Mouse (Mus musculus) neural tube, embryonic 15.5 days (tissue): Measurements from ENCODE around the gene Gm15557. TPM values are rescaled to one million over a fixed set of nuclear protein-coding genes. Genes with fewer than 3 reads are reported as not detected.

ENCODE experiments used
- ATAC-seq: fragments of 200-750 bp; cut with Nextera tagmentation; 2 replicates; pipeline ENCODE4 v1.8.0; 2017; ENCODE audit warnings: mild to moderate bottlenecking, moderate TSS enrichment, moderate library complexity; ENCODE audit not compliant: low FRiP score
- H3K27ac ChIP-seq: fragments of 300-500 bp; sonication (generic); replicated peaks from 2 replicates; pipeline ENCODE4 v1.5.1; 2015; ENCODE audit warnings: mild to moderate bottlenecking, inconsistent platforms
- H3K27me3 ChIP-seq: fragments of 300-500 bp; sonication (generic); replicated peaks from 2 replicates; pipeline ENCODE4 v1.6.1; 2015; ENCODE audit warnings: inconsistent platforms
- H3K36me3 ChIP-seq: fragments of 300-500 bp; sonication (generic); 2 replicates; pipeline ENCODE4 v1.6.1; 2015; ENCODE audit warnings: inconsistent platforms
- H3K4me1 ChIP-seq: fragments of 300-500 bp; sonication (generic); 2 replicates; pipeline ENCODE4 v1.6.1; 2015; ENCODE audit warnings: inconsistent platforms
- H3K4me2 ChIP-seq: fragments of 300-500 bp; sonication (generic); 2 replicates; pipeline ENCODE4 v1.6.1; 2015; ENCODE audit warnings: inconsistent platforms, mild to moderate bottlenecking, moderate library complexity
- H3K4me3 ChIP-seq: fragments of 300-500 bp; sonication (generic); replicated peaks from 2 replicates; pipeline ENCODE4 v1.5.1; 2015; ENCODE audit warnings: mild to moderate bottlenecking, inconsistent platforms
- H3K9ac ChIP-seq: fragments of 300-500 bp; sonication (generic); replicated peaks from 2 replicates; pipeline ENCODE4 v1.6.1; 2015; ENCODE audit warnings: mild to moderate bottlenecking, inconsistent platforms
- H3K9me3 ChIP-seq: fragments of 300-500 bp; sonication (generic); replicated peaks from 2 replicates; pipeline ENCODE4 v1.6.1; 2016; ENCODE audit warnings: inconsistent platforms
- WGBS: fragments of 180-500 bp; shearing (Covaris S2); methylation state at CpG from one replicate; pipeline ENCODE4 v1.1.7; 2015; ENCODE audit warnings: mixed read lengths; 5-methylcytosine and 5-hydroxymethylcytosine counted together
- polyA plus RNA-seq: library from polyadenylated mRNA; unstranded; fragments of >200 nt; fragmentation: Nextera tagmentation; extraction: Ambion mirVana; gene quantifications from 2 replicates; pipeline ENCODE4 v1.2.1, GENCODE M21; 2015

The Gm15557 gene
- polyA plus RNA-seq, 1 experiment from 2014 or later = not detected

DNA sequence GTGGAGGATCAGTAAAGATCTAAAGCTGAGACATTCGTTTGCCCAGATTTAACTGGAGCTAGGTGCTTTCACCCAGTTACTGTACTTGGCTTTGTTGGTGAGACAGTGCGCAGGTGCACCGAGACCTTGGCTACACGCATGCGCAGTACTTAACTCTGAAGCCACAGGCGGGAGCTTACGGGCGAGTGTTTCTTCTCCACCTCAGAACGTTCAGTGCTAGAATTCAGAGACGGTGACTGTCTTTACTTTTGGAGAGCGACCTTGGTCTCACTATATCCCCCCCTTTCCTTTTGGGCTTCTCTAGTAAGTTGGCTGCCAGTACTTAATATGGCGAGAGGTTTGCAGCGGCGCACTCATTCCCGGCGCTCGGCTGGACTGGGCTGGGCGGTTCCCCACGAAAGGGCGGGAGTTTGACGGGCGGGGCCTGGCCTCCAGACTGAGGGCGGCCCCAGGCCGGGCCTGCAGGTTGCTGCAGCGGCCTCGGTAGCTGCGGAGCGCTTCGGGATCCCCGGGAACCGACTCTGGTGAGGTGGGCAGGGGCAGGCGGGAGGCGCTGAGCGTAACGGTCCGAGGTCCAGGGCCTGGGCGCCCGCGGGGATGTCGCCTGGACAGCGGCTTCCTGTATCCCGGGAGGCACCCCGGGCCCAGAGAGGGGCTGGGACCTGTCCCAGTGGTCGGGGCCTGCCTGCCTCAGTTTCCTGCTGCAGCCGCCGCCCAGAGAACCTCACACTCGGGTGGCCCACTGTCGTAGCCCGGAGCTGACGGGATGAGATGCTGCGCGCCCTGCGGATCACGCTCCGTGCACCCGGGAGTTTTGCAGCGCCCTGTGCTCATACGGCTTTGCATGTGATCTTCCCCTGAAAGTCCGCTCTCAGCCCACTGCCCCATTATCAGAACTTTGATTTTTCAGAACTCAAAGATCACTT, 15.9 kb downstream of the Gm15557 start, which contains the start of gene Cep250:
Gene Cep250 (plus strand): TSS at position 325 of the 926 bp plus-strand sequence.
- no peaks in the 10 kb centered on the region for H3K36me3 ChIP-seq
- WGBS = under 1% methylated on average over 58 of the region's 59 CpGs
- H3K9me3 ChIP-seq = no peaks in the 10 kb centered on the region
- peak within 1 kb of the TSS; percentile 95 for H3K4me3 ChIP-seq
- peak within 1 kb of the TSS; percentile 96 for H3K27ac ChIP-seq
- H3K4me1 ChIP-seq = peaks cover 14% of the 10 kb centered on the region
- peak; percentile 97 for ATAC-seq
- H3K27me3 ChIP-seq = 0 out of 2 replicates have a peak, but pooled peaks cover 4% of the 10 kb centered on the region
- peak within 1 kb of the TSS; percentile 58 for H3K4me2 ChIP-seq
- peak within 1 kb of the TSS; percentile 96 for H3K9ac ChIP-seq

DNA sequence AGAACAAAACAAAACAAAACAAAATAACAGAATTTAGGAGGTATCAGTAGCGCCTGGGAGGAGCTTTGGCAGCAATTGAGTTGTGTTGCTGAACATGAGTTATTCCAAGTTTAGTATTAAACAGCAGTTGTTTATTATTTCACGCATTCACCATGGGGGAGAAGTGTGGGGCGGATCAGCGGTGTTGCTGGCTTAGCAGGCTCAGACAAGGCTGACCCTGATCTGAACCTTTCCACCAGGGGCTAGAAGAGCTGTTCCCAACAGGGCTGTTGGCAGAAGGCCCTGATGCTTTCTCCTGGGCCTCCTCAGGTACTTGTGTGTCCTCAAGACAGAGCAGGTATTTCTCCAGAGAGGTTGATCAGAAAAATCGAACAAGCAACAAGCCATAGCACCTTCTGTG, 19.5 kb downstream of the Gm15557 start:
- peaks cover 14% of the 10 kb centered on the region for H3K4me1 ChIP-seq
- ATAC-seq = no peak
- no peaks in the 10 kb centered on the region for H3K9me3 ChIP-seq
- H3K36me3 ChIP-seq = peaks cover 21% of the 10 kb centered on the region
- H3K4me3 ChIP-seq = no peak overlapping the region
- H3K27ac ChIP-seq = no peak overlapping the region
- no peak overlapping the region for H3K4me2 ChIP-seq
- H3K9ac ChIP-seq = no peak overlapping the region
- WGBS = 94% methylated on average over 5 of the region's 5 CpGs
- no peaks in the 10 kb centered on the region for H3K27me3 ChIP-seq

DNA sequence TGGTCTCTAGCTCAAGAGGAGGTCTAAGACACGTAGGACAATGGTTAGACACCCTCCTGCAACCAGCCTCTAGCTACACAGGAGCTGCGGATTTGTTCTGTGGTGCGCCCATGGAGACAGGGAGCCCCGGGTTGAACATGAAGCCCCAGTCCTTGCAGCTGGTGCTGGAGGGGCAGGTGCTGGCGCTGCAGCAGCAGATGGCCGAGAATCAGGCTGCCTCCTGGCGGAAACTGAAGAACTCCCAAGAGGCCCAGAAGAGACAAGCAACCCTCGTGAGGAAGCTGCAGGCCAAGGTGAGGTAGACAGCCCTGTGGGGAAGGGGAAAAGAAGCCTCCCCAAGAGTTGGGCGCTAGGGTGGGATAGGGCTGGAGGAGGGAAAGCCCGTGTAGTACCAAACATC, 21.3 kb downstream of the Gm15557 start:
- Histone ChIP-seq H3K4me2 (no peak overlapping the region), H3K9me3 (no peaks in the 10 kb centered on the region), H3K4me3 (no peak overlapping the region), H3K9ac (no peak overlapping the region), H3K4me1 (peaks cover 14% of the 10 kb centered on the region), H3K27me3 (no peaks in the 10 kb centered on the region), H3K27ac (no peak overlapping the region), H3K36me3 (peaks cover 38% of the 10 kb centered on the region)
- ATAC-seq = no peak
- WGBS = 56% methylated on average over 10 of the region's 10 CpGs

DNA sequence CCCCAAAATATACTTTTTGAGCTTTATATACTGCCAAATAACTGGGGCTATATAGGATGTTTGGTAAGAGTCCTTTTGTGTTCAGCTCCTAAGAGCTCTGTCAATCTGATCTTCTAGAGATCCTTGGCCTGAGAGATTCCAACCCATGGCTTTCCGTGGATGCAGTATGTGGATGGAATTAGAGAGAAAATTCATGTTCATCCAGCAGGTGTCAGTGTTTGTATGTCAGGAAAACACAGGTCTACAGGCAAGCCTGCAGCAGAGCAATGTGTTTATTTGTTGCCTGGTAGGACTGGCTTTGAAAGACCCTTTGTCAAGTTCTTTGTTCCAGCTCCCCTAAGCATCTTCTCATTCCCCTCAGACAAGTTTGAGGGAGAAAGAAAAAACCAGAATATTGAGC, 22.5 kb downstream of the Gm15557 start:
- Histone ChIP-seq H3K4me2 (no peak overlapping the region), H3K27me3 (no peaks in the 10 kb centered on the region), H3K4me3 (no peak overlapping the region), H3K9ac (no peak overlapping the region), H3K4me1 (peaks cover 4% of the 10 kb centered on the region; the same call in 1 of the 2 replicates), H3K27ac (no peak overlapping the region), H3K36me3 (peaks cover 49% of the 10 kb centered on the region), H3K9me3 (no peaks in the 10 kb centered on the region)
- WGBS = 43% methylated on average over 1 of the region's 1 CpGs
- no peak; the same call in 1 of the 2 replicates for ATAC-seq

DNA sequence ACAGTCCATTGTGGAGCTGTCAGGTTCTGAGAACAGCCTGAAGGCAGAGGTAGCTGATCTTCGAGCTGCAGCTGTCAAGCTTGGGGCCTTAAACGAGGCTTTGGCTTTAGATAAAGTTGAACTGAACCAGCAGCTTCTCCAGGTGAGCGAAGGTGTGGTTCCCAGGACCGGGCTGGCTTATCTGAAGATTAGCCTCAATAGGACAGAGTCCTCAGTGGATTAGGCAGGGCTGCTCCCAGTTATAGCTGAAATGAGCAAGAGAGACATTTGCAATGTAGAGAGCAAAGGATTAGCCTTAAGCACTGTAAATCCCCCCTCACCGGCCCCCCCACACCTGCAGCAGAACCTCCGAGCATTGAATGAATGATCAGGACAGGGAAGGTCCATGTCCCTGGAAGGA, 32.8 kb downstream of the Gm15557 start:
- 84% methylated on average over 6 of the region's 6 CpGs for WGBS
- Histone ChIP-seq H3K4me2 (no peak overlapping the region), H3K27me3 (no peaks in the 10 kb centered on the region), H3K4me3 (no peak overlapping the region), H3K27ac (no peak overlapping the region), H3K9ac (no peak overlapping the region), H3K9me3 (no peaks in the 10 kb centered on the region), H3K36me3 (peaks cover 87% of the 10 kb centered on the region), H3K4me1 (no peaks in the 10 kb centered on the region)
- ATAC-seq = no peak

DNA sequence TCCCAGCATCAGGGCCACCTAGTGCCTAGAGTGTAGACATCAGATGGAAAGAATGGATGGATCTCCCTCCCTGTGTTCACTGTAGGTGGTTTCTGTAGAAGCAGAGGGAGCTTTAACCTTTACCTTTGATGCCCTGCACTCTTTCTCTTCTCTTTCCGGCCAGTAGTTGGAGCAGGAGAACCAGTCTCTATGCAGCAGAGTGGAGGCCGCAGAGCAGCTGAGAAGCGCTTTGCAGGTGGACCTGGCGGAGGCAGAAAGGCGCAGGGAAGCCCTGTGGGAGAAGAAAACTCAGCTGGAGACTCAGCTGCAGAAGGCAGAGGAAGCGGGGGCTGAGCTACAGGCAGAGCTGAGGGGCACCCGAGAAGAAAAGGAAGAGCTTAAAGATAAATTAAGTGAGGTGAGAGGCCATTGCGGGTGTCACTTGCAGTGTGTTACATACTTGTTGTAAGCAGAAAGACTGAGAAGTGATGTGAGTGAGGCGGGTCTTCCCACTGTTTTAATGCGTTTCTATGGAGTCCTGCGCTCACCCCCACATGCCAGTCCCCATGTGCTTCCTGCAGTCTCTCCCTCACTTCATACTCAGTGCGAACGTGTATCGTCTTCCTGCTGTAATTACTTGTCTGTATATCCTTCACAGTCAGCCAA, 33.7 kb downstream of the Gm15557 start:
- H3K4me2 ChIP-seq = no peak overlapping the region
- no peak overlapping the region for H3K27ac ChIP-seq
- no peak for ATAC-seq
- H3K36me3 ChIP-seq = peaks cover 84% of the 10 kb centered on the region
- no peaks in the 10 kb centered on the region for H3K4me1 ChIP-seq
- no peaks in the 10 kb centered on the region for H3K9me3 ChIP-seq
- no peak overlapping the region for H3K9ac ChIP-seq
- no peaks in the 10 kb centered on the region for H3K27me3 ChIP-seq
- WGBS = 77% methylated on average over 14 of the region's 14 CpGs
- no peak overlapping the region for H3K4me3 ChIP-seq

DNA sequence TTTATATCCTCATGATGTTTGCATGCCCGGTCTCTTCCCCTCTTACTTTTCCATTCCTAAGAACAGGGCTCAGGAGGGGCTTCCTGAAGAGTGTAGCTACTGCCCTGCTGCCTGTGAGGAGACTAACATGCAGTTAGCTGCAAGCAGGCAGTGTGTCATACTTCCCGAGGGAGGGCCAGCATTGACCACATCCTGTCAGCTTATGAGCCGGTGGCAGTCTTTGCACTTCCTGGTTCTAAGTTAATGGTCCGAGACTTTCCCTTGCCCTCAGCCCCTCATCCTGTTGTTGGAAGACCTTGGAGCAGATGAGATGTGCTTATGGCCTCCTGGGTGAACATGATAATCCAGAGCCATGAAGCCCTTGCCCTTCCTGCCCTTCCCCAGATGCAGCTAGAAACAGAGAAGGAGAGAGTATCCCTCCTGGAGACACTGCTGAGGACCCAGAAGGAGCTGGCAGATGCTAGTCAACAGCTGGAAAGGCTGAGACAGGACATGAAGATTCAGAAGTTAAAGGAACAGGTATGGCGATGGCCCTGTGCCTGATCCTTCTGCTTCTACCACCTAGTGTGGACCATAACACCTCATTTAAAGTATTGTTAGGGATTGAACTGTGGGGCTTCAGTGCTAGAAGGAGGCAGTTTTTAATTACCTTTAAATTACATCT, 38.9 kb downstream of the Gm15557 start:
- Histone ChIP-seq H3K9ac (no peak overlapping the region), H3K4me1 (no peaks in the 10 kb centered on the region), H3K27me3 (no peaks in the 10 kb centered on the region), H3K4me3 (no peak overlapping the region), H3K36me3 (peaks cover 85% of the 10 kb centered on the region), H3K27ac (no peak overlapping the region), H3K4me2 (no peak overlapping the region), H3K9me3 (no peaks in the 10 kb centered on the region)
- 85% methylated on average over 5 of the region's 5 CpGs for WGBS
- ATAC-seq = no peak

DNA sequence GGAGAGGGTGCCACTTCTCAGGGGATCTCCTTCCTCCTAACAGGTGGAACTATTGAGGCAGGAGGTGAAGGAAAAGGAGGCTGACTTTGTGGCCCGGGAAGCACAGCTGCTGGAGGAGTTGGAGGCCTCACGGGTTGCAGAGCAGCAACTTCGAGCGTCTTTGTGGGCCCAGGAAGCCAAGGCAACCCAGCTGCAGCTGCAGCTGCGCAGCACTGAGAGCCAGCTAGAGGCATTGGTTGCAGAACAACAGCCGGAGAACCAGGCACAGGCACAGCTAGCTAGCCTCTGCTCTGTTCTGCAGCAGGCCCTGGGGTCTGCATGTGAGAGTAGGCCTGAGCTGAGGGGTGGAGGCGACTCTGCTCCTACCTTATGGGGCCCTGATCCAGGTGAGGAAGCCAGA, 45.2 kb downstream of the Gm15557 start:
- no peaks in the 10 kb centered on the region for H3K27me3 ChIP-seq
- no peak for ATAC-seq
- H3K9ac ChIP-seq = no peak overlapping the region
- H3K27ac ChIP-seq = no peak overlapping the region
- H3K4me2 ChIP-seq = no peak overlapping the region
- H3K4me3 ChIP-seq = no peak overlapping the region
- 94% methylated on average over 7 of the region's 7 CpGs for WGBS
- H3K36me3 ChIP-seq = peaks cover 93% of the 10 kb centered on the region
- no peaks in the 10 kb centered on the region for H3K4me1 ChIP-seq
- H3K9me3 ChIP-seq = no peaks in the 10 kb centered on the region

DNA sequence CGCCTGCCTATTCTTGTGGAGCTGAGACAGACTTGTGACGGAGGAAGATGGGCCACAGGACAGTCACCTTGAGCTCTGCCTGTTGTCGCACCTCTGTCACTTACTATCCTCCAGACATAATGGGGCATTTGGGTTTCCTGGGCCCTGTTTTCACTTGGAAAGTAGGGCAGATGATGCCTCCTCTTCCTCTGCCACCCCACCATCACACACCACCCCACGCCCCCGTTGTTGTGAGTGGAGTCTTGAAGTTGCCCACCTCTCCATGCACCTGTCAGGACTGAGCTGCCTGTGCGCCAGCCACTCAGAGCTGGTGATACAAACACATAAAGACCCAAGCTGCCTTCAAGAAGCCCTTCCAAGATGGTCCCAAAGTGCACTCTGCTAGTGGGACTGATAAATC, 46.6 kb downstream of the Gm15557 start:
- Histone ChIP-seq H3K4me2 (no peak overlapping the region), H3K27ac (no peak overlapping the region), H3K27me3 (no peaks in the 10 kb centered on the region), H3K4me3 (no peak overlapping the region), H3K36me3 (peaks cover 94% of the 10 kb centered on the region), H3K4me1 (no peaks in the 10 kb centered on the region), H3K9me3 (no peaks in the 10 kb centered on the region), H3K9ac (no peak overlapping the region)
- no peak for ATAC-seq
- WGBS = 97% methylated on average over 6 of the region's 6 CpGs

DNA sequence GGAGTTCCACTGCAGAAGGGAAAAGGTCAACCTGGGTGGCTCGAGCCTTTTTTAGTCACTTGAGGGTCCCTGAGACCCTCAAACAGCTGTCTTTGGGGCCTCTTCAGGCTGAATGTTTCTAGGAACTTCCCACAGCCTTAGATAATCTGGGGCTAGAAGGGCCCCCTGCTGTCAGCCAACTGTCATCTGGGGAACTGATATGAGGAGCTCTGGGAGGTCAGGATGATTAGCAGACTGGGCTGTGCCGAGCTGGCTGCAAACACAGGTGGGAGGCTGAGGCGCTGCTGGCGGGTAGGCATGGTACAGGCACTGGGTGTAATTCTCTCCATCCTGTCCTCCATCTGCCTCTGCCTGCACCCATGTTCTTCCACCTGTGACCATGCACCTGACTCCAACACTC, 48.6 kb downstream of the Gm15557 start:
- H3K27ac ChIP-seq = no peak overlapping the region
- peaks cover 96% of the 10 kb centered on the region for H3K36me3 ChIP-seq
- no peak overlapping the region for H3K9ac ChIP-seq
- H3K4me2 ChIP-seq = no peak overlapping the region
- WGBS = 79% methylated on average over 4 of the region's 4 CpGs
- H3K4me1 ChIP-seq = no peaks in the 10 kb centered on the region
- H3K4me3 ChIP-seq = no peak overlapping the region
- no peak for ATAC-seq
- no peaks in the 10 kb centered on the region for H3K9me3 ChIP-seq
- H3K27me3 ChIP-seq = no peaks in the 10 kb centered on the region

DNA sequence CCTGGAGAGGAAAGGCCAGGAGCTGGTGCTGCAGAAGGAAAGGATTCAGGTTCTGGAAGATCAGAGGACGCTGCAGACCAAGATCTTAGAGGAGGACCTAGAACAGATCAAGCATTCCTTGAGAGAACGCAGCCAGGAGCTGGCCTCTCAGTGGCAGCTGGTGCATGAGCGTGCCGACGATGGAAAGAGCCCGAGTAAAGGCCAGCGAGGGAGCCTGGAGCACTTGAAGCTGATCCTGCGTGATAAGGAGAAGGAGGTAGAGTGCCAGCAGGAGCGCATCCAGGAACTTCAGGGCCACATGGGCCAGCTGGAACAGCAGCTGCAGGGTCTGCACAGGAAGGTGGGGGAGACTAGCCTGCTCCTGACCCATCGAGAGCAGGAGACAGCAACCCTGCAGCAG, 50.6 kb downstream of the Gm15557 start:
- no peaks in the 10 kb centered on the region for H3K27me3 ChIP-seq
- no peaks in the 10 kb centered on the region for H3K4me1 ChIP-seq
- ATAC-seq = no peak
- no peak overlapping the region for H3K9ac ChIP-seq
- 95% methylated on average over 10 of the region's 10 CpGs for WGBS
- H3K9me3 ChIP-seq = no peaks in the 10 kb centered on the region
- no peak overlapping the region for H3K4me3 ChIP-seq
- no peak overlapping the region for H3K27ac ChIP-seq
- H3K36me3 ChIP-seq = peaks cover 96% of the 10 kb centered on the region
- no peak overlapping the region for H3K4me2 ChIP-seq
